Mouse (Mus musculus): Measurements from ENCODE around the gene Cyp2f2. TPM values are rescaled to one million over a fixed set of nuclear protein-coding genes. Genes with fewer than 3 reads are reported as not detected.

The Cyp2f2 gene
- polyA plus RNA-seq (2015; fragmentation: Nextera tagmentation; extraction: Ambion mirVana): 0.09 and 0.13 TPM in 2 replicates

DNA sequence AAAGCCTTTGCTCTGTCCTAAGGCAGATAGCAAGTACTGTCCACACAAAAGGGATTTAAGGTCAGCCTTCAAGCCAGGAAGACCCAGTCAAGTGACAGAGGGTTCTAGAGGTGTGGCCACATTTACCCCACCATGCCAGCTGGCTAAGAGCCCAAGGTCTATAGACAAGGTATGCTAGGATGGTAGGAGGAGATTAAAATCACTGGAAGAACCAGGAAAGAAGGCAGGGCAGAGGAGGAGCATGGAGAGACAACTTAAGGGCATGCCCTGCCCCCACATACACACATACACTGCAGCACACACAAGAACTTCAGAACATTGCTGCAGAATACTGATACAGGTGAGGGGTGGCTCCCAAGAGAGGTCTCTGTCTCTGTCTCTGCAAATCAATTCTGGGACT lies at the start of gene Cyp2f2:
Cyp2f2 (plus strand) TSS at position 234 of the 400 bp plus-strand sequence.
- no peaks in the 10 kb centered on the region for H3K4me1 ChIP-seq (replicated peaks)
- no peaks in the 10 kb centered on the region for H3K36me3 ChIP-seq
- no peak within 1 kb of the TSS for H3K4me2 ChIP-seq (replicated peaks)
- no peak for ATAC-seq
- no peak within 1 kb of the TSS for H3K9ac ChIP-seq
- H3K27ac ChIP-seq: no peak within 1 kb of the TSS
- H3K27me3 ChIP-seq (replicated peaks): no peaks in the 10 kb centered on the region
- no peak within 1 kb of the TSS for H3K4me3 ChIP-seq (replicated peaks)
- no peaks in the 10 kb centered on the region for H3K9me3 ChIP-seq

DNA sequence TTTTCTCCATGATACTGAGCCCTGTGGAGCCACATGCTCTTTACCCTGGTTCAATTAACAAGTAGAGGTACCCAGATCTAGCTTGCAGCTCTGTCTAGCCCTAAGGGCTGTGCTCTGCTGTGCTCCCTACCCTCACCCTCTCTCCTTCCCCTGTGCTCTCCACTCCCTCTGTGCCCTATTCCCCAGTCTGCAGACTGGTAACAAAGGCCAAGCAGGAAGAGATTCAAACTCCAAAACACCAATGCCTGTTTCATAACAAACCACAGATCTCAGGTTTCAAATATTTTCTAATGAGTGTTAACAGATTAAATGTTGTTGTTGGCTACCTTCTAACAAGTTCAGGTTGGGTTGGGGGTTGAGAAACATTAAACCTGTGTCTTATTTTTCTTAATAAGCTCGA lies 41.1 kb upstream of the Cyp2f2 start:
- Histone ChIP-seq H3K4me1 (replicated peaks) (no peaks in the 10 kb centered on the region), H3K4me3 (replicated peaks) (no peak overlapping the region), H3K9me3 (no peaks in the 10 kb centered on the region), H3K4me2 (replicated peaks) (no peak overlapping the region), H3K27me3 (replicated peaks) (no peaks in the 10 kb centered on the region), H3K9ac (no peak overlapping the region), H3K27ac (no peak overlapping the region), H3K36me3 (no peaks in the 10 kb centered on the region)
- WGBS: 78% methylated on average over 1 of the region's 1 CpGs
- no peak for ATAC-seq

DNA sequence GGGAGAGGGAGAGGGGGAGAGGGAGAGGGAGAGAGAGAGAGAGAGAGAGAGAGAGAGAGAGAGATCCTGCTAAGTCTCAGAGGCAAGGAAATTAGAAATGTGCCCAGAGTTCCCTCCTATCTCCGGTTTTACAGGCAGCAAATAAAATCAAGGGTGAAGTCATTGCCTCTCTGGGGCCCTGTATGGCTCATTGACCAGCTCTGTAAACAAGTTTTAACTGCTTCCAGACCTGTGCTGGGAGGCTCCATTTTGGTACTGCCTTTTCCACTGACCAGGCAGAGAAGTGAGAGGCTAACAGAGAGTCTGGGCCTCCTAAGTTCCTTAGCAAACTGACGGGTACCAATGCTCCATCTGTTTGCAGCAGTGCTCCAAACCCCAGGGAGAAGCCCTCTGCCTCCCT lies 38.1 kb upstream of the Cyp2f2 start:
- H3K27ac ChIP-seq: no peak overlapping the region
- no peak for ATAC-seq

DNA sequence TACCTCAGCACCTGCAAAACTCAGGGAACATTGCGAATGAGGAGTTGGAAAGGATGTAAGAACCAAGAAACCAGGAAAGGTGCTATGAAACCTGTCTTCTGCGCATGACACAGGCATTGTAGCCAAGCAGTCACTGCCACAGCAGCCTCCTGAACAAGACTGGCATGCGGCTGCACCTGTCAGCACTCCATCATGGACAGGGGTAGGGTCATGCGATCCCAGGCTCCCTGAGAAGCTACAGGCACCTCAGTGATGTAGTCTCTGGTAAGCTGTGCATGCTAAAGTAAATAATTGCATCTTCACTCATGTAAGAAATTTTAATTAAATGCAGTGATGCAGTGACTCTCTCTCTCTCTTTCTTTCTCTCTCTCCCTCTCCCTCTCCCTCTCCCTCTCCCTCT lies 28.7 kb upstream of the Cyp2f2 start:
- H3K4me3 ChIP-seq (replicated peaks): no peak overlapping the region
- H3K4me2 ChIP-seq (replicated peaks): no peak overlapping the region
- no peaks in the 10 kb centered on the region for H3K4me1 ChIP-seq (replicated peaks)
- no peaks in the 10 kb centered on the region for H3K36me3 ChIP-seq
- H3K9ac ChIP-seq: no peak overlapping the region
- no peaks in the 10 kb centered on the region for H3K27me3 ChIP-seq (replicated peaks)
- no peak for ATAC-seq
- no peak overlapping the region for H3K27ac ChIP-seq
- WGBS: 85% methylated on average over 4 of the region's 4 CpGs
- no peaks in the 10 kb centered on the region for H3K9me3 ChIP-seq

More for the DNA sequence above, 38.1 kb upstream of the Cyp2f2 start:
- no peak overlapping the region for H3K4me2 ChIP-seq (replicated peaks)
- H3K9ac ChIP-seq: no peak overlapping the region
- H3K9me3 ChIP-seq: no peaks in the 10 kb centered on the region
- no peak overlapping the region for H3K4me3 ChIP-seq (replicated peaks)
- H3K27me3 ChIP-seq (replicated peaks): no peaks in the 10 kb centered on the region
- H3K4me1 ChIP-seq (replicated peaks): no peaks in the 10 kb centered on the region
- 48% methylated on average over 2 of the region's 2 CpGs for WGBS
- no peaks in the 10 kb centered on the region for H3K36me3 ChIP-seq

DNA sequence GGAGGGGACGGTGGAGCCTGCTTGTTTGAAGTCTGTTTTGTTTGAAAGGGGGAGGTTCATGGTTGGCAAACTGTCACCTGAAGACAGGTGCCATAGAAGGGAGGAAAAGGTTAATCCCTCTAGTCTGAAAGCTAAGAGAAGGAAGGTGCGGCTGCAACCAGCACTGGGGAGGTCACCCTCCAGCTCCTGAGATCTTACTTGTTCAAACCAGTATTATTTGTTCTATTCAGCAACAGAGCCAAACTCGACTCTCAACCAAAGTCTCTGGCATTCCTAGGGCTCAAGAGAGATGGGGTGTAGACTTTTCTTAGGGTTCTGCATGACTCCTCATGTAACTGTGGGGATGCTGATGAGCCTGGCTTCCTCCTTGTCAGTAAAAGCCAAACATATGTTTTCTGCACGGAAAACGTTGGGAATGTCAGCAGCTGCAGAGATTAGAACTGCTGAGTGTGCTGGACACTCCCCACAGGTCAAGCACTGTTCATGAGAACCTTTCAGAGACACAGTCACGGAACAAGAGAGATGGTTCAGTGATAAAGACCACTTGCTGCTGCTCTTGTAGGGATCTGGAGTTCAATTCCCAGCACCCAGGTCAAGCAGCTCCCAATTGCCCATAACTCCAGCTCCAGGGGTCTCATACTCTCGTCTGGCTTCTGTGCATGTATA lies 27.5 kb upstream of the Cyp2f2 start:
- ATAC-seq: no peak
- no peak overlapping the region for H3K27ac ChIP-seq
- WGBS: 41% methylated on average over 7 of the region's 7 CpGs
- no peak overlapping the region for H3K4me3 ChIP-seq (replicated peaks)
- no peaks in the 10 kb centered on the region for H3K4me1 ChIP-seq (replicated peaks)
- H3K9me3 ChIP-seq: no peaks in the 10 kb centered on the region
- H3K27me3 ChIP-seq (replicated peaks): no peaks in the 10 kb centered on the region
- no peaks in the 10 kb centered on the region for H3K36me3 ChIP-seq
- no peak overlapping the region for H3K4me2 ChIP-seq (replicated peaks)
- no peak overlapping the region for H3K9ac ChIP-seq

DNA sequence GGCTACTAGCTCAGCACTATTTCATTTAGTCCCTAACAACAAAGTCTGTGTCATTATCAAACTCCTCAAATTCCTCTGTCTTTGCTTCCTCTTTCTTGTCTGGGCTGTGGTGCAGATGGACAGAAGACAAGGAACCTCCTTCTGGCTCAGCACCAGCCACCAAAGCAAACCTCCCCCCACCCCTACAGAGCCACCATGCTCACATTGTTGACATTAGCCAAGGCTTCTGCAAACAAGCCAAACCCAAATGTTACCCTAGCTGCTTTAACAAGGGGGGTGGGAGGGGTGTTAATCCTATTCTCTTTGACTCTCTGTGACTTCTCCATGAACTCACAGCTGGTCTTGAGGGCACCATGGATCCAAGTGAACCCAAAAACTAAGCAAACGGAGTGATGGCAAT lies 26.8 kb upstream of the Cyp2f2 start:
- H3K27ac ChIP-seq: no peak overlapping the region

DNA sequence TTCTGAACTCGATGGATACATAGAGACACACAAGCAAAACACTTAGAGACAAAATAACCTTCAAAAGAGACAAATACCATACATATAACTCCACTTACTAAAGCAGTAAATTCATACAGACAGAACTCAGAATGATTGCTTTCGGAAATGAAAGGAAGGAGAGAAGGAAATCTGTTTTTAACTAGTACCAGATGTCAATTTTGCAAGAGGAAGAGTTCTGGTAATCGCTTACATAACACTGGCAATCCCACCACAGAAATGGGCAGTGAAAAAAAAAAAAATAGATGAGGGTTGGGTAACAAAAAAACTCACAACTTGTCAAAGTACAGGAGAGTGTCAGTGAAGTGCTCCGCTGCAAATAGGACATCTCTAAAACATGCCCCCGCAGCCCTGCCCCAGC lies 14.8 kb upstream of the Cyp2f2 start:
- Histone ChIP-seq H3K4me2 (replicated peaks) (no peak overlapping the region), H3K9me3 (no peaks in the 10 kb centered on the region), H3K4me1 (replicated peaks) (no peaks in the 10 kb centered on the region), H3K27ac (no peak overlapping the region), H3K27me3 (replicated peaks) (no peaks in the 10 kb centered on the region), H3K4me3 (replicated peaks) (no peak overlapping the region), H3K9ac (no peak overlapping the region), H3K36me3 (no peaks in the 10 kb centered on the region)
- no peak for ATAC-seq
- WGBS: 72% methylated on average over 5 of the region's 5 CpGs

More for the DNA sequence above, 26.8 kb upstream of the Cyp2f2 start:
- no peaks in the 10 kb centered on the region for H3K36me3 ChIP-seq
- H3K4me2 ChIP-seq (replicated peaks): no peak overlapping the region
- no peaks in the 10 kb centered on the region for H3K9me3 ChIP-seq
- no peak overlapping the region for H3K4me3 ChIP-seq (replicated peaks)
- H3K27me3 ChIP-seq (replicated peaks): no peaks in the 10 kb centered on the region
- WGBS: 19% methylated on average over 1 of the region's 1 CpGs
- H3K4me1 ChIP-seq (replicated peaks): no peaks in the 10 kb centered on the region
- no peak for ATAC-seq
- H3K9ac ChIP-seq: no peak overlapping the region

DNA sequence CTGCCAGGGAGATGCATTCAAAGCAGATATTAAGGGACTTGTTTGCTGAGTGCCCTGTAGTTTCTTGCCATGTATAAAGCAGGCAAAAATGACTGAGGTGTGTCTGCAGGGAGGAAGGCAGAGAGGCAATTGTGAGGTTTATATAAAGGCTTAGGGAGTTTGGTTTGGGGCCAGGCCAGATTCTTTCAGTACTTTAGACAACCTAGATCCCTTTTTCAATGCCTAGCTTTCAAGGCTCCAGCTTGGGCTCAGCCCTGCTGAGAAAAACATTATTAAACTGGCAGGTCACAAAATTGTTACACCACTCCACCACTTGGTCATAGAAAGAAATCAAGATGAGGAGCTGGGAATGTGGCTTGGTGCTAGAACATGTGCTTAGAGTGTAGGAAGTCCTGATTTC lies 9.4 kb upstream of the Cyp2f2 start:
- Histone ChIP-seq H3K27me3 (replicated peaks) (no peaks in the 10 kb centered on the region), H3K9ac (no peak overlapping the region), H3K27ac (no peak overlapping the region), H3K4me2 (replicated peaks) (no peak overlapping the region), H3K4me1 (replicated peaks) (no peaks in the 10 kb centered on the region), H3K9me3 (no peaks in the 10 kb centered on the region), H3K36me3 (no peaks in the 10 kb centered on the region), H3K4me3 (replicated peaks) (no peak overlapping the region)
- ATAC-seq: no peak

DNA sequence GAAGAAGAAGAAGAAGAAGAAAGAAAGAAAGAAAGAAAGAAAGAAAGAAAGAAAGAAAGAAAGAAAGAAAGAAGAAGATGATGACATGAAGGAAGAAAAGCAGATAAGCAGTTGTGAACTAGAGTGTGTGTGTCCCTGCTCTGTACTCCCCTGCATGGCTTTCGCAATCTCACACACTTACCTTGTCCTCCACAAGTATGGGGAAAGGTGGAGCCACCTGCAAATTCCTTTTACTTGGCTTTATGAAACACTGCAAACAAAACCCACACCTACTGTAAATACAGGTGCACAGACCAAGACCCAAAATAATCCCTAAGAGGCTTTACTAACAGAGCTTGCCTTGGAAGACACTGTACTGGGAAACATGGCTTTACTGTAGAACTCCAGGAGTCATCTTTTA lies 8.7 kb upstream of the Cyp2f2 start:
- no peak for ATAC-seq
- H3K27ac ChIP-seq: no peak overlapping the region

DNA sequence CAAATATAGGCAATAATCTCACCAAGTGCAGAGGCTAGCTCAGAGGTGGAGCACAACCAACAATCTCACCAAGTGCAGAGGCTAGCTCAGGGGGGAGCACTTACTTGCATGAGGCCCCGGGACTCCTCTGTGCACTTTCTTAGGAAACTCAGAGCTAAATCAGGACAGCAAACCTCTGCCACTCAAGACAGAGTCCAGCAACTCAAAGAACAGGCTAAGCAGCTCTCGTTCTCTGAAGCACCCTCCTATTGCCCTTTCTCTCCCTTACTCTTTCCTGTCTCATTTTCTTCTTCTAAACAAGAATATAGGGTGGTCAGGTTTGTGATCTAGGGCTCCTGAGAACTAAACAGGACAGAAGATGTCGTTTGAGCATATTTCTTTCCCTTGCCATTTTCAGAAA lies 7.7 kb upstream of the Cyp2f2 start:
- no peak overlapping the region for H3K4me2 ChIP-seq (replicated peaks)
- 68% methylated on average over 3 of the region's 3 CpGs for WGBS
- no peak overlapping the region for H3K27ac ChIP-seq

More for the DNA sequence above, 8.7 kb upstream of the Cyp2f2 start:
- H3K9me3 ChIP-seq: no peaks in the 10 kb centered on the region
- H3K4me3 ChIP-seq (replicated peaks): no peak overlapping the region
- no peaks in the 10 kb centered on the region for H3K27me3 ChIP-seq (replicated peaks)
- no peak overlapping the region for H3K9ac ChIP-seq
- no peak overlapping the region for H3K4me2 ChIP-seq (replicated peaks)
- 95% methylated on average over 1 of the region's 1 CpGs for WGBS
- H3K36me3 ChIP-seq: no peaks in the 10 kb centered on the region
- H3K4me1 ChIP-seq (replicated peaks): no peaks in the 10 kb centered on the region

DNA sequence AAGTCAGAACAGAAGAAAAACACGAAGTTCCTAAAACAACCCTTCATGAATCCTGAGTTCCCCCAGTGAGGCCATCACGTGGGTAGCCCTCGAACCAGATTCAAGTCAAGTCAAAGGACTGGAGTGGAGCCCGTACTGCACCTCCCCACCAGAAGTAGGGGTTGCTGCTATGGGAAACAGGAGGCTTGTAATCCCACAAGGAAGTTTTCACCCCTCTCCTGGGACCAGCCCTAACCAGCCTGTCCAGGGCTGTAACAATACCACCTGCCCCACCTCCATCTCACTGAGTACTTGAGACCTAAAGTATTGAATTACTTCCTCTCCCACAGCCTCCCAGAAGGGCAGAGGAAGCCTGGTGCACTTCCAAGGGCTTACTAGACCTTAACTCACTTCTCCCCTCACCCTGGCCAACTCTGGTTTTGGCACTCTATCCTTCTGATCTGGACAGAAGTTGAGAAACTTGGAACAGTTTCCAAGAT lies 1.6 kb upstream of the Cyp2f2 start:
- no peak for ATAC-seq
- WGBS: 61% methylated on average over 4 of the region's 4 CpGs
- no peak overlapping the region for H3K4me2 ChIP-seq (replicated peaks)
- H3K4me1 ChIP-seq (replicated peaks): no peaks in the 10 kb centered on the region
- H3K9me3 ChIP-seq: no peaks in the 10 kb centered on the region
- no peaks in the 10 kb centered on the region for H3K27me3 ChIP-seq (replicated peaks)
- H3K9ac ChIP-seq: no peak overlapping the region
- no peak overlapping the region for H3K4me3 ChIP-seq (replicated peaks)
- no peaks in the 10 kb centered on the region for H3K36me3 ChIP-seq
- no peak overlapping the region for H3K27ac ChIP-seq

More for the DNA sequence above, 7.7 kb upstream of the Cyp2f2 start:
- no peak for ATAC-seq
- Histone ChIP-seq H3K36me3 (no peaks in the 10 kb centered on the region), H3K9me3 (no peaks in the 10 kb centered on the region), H3K4me3 (replicated peaks) (no peak overlapping the region), H3K9ac (no peak overlapping the region), H3K4me1 (replicated peaks) (no peaks in the 10 kb centered on the region), H3K27me3 (replicated peaks) (no peaks in the 10 kb centered on the region)

DNA sequence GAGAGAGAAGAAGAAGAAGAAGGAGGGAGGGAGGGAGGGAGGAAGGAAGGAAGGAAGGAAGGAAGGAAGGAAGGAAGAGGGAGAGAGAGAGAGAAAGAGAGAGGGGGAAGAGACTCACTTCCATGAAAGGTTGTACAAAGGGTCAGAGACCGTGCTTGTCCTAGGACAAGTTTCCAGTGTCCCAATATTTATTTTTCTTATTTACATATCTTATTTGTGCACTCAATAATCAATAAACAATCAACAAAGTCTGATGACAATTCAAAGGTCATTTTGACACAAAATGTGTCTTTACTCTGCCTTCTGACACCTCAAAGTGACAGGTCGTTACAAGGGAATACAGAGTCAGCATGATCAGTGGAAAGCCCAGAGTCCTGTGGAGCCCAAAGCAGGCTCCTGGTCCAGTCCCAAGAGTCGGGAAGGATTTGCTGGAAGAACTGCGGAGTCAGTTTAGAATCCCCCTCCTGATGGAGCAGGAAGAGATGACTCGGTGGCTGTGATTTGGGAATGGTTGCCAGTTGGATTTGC lies 4.7 kb downstream of the Cyp2f2 start:
- no peak overlapping the region for H3K4me3 ChIP-seq (replicated peaks)
- 69% methylated on average over 5 of the region's 5 CpGs for WGBS

DNA sequence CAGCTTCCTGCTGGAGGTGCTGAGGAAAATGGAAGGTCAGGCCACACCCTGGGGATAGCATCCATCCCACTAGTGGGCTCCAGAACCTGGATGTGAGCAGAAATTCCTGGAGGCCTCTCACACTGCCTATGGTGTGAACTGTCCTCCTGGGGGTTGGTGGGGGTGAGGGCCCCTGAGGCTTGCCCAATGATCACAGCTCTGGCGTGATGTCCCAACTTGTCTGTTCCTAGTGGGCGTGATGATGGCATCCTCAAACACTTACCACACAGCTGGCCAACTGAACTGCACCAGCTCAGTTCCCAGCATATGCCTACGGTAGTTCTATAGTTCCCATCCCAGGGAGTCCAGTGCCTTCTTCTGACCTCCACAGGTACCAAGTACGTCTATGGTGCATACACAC lies 5.3 kb downstream of the Cyp2f2 start:
- H3K9ac ChIP-seq: no peak overlapping the region
- 81% methylated on average over 4 of the region's 4 CpGs for WGBS
- no peaks in the 10 kb centered on the region for H3K36me3 ChIP-seq
- H3K9me3 ChIP-seq: no peaks in the 10 kb centered on the region
- H3K4me2 ChIP-seq (replicated peaks): no peak overlapping the region
- H3K27ac ChIP-seq: no peak overlapping the region
- ATAC-seq: no peak
- H3K4me1 ChIP-seq (replicated peaks): no peaks in the 10 kb centered on the region
- H3K4me3 ChIP-seq (replicated peaks): no peak overlapping the region
- H3K27me3 ChIP-seq (replicated peaks): no peaks in the 10 kb centered on the region

More for the DNA sequence above, 4.7 kb downstream of the Cyp2f2 start:
- H3K4me1 ChIP-seq (replicated peaks): no peaks in the 10 kb centered on the region
- H3K9me3 ChIP-seq: no peaks in the 10 kb centered on the region
- no peak overlapping the region for H3K4me2 ChIP-seq (replicated peaks)
- H3K36me3 ChIP-seq: no peaks in the 10 kb centered on the region
- no peak overlapping the region for H3K9ac ChIP-seq
- H3K27ac ChIP-seq: no peak overlapping the region
- ATAC-seq: no peak
- H3K27me3 ChIP-seq (replicated peaks): no peaks in the 10 kb centered on the region

Measured in intestine, embryonic 15.5 days (tissue).